Mouse (Mus musculus) liver, embryonic 13.5 days (tissue): Measurements from ENCODE around the gene Xdh. TPM values are rescaled to one million over a fixed set of nuclear protein-coding genes. Genes with fewer than 3 reads are reported as not detected.
"Not testable (repeated sequence)": the region's sequence is repeated elsewhere in the genome, so short reads cannot be mapped to it uniquely, and the experiment has no call there.

Source experiments
- ATAC-seq: fragments of 200-750 bp; cut with Nextera tagmentation; 2 replicates; pipeline ENCODE4 v1.8.0; 2017; ENCODE audit warnings: low read depth, mild to moderate bottlenecking, moderate number of reproducible peaks, moderate library complexity
- DNase-seq: peaks from one replicate; pipeline ENCODE4 v3.0.0; 2022
- H3K27ac ChIP-seq: fragments of 300-500 bp; sonication (generic); 2 replicates; pipeline ENCODE4 v1.5.1; 2015; ENCODE audit warnings: moderate library complexity, mild to moderate bottlenecking, inconsistent platforms
- H3K27me3 ChIP-seq: fragments of 300-500 bp; sonication (generic); 2 replicates; pipeline ENCODE4 v1.6.1; 2015; ENCODE audit warnings: mild to moderate bottlenecking, inconsistent platforms
- H3K36me3 ChIP-seq: fragments of 300-500 bp; sonication (generic); 2 replicates; pipeline ENCODE4 v1.6.1; 2015; ENCODE audit warnings: mild to moderate bottlenecking, inconsistent platforms
- H3K4me1 ChIP-seq: fragments of 300-500 bp; sonication (generic); replicated peaks from 2 replicates; pipeline ENCODE4 v1.6.1; 2015; ENCODE audit warnings: inconsistent platforms
- H3K4me2 ChIP-seq: fragments of 300-500 bp; sonication (generic); 2 replicates; pipeline ENCODE4 v1.6.1; 2015; ENCODE audit warnings: inconsistent platforms, mild to moderate bottlenecking, moderate library complexity
- H3K4me3 ChIP-seq: fragments of 300-500 bp; sonication (generic); replicated peaks from 2 replicates; pipeline ENCODE4 v1.5.1; 2015; ENCODE audit warnings: mild to moderate bottlenecking, inconsistent platforms
- H3K9ac ChIP-seq: fragments of 300-500 bp; sonication (generic); 2 replicates; pipeline ENCODE4 v1.6.1; 2015; ENCODE audit warnings: mild to moderate bottlenecking, inconsistent platforms
- H3K9me3 ChIP-seq: fragments of 300-500 bp; sonication (generic); replicated peaks from 2 replicates; pipeline ENCODE4 v1.6.1; 2016; ENCODE audit warnings: inconsistent platforms
- WGBS: fragments of 180-500 bp; shearing (Covaris S2); methylation state at CpG from one replicate; pipeline ENCODE4 v1.1.7; 2015; ENCODE audit not compliant: insufficient replicate concordance; 5-methylcytosine and 5-hydroxymethylcytosine counted together
- polyA plus RNA-seq: library from polyadenylated mRNA; unstranded; fragments of >200 nt; fragmentation: Nextera tagmentation; extraction: Ambion mirVana; gene quantifications from 2 replicates; pipeline ENCODE4 v1.2.1, GENCODE M21; 2015

The Xdh gene
- polyA plus RNA-seq, 1 experiment from 2014 or later, result 0.75 TPM

DNA sequence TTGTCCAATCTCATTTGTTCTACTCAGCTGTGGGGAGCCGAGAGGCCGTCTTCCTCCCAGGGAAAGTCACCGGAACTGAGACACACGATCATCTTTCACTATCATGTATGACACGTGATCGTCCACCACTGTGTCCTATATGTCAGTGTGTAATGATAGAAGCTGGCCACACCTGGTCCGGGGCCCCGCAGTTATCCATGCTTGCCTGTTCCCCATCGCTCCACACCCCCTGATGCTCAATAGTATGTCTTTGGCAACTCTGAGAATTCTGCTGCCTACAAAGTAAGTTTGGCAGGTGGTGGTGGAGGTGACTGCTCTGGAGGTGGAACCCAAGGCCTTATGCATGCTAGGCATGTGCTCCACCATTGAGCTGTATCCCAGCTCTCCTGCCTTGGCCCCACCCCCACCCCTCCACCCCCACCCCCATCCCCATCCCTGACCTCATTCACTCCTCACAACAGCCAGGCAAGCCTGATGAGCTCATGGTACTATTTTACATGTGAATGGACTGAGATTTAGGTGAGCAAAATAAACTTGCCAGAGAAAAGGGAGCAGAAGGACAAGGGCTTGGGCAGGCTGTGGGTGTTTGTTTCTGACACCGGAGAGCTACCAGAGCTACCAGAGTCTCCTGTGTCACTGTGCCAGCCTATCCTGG lies 70.6 kb downstream of the Xdh start:
- peaks cover 4% of the 10 kb centered on the region; the same call in 1 of the 2 replicates for H3K4me1 ChIP-seq
- no peaks in the 10 kb centered on the region for H3K36me3 ChIP-seq
- ATAC-seq (no peak), DNase-seq (no peak)
- no peaks in the 10 kb centered on the region for H3K27me3 ChIP-seq
- 79% methylated on average over 10 of the region's 10 CpGs for WGBS
- no peaks in the 10 kb centered on the region for H3K9me3 ChIP-seq
- H3K4me2 ChIP-seq, result no peak overlapping the region
- no peak overlapping the region for H3K27ac ChIP-seq
- H3K9ac ChIP-seq, result no peak overlapping the region
- no peak overlapping the region for H3K4me3 ChIP-seq

DNA sequence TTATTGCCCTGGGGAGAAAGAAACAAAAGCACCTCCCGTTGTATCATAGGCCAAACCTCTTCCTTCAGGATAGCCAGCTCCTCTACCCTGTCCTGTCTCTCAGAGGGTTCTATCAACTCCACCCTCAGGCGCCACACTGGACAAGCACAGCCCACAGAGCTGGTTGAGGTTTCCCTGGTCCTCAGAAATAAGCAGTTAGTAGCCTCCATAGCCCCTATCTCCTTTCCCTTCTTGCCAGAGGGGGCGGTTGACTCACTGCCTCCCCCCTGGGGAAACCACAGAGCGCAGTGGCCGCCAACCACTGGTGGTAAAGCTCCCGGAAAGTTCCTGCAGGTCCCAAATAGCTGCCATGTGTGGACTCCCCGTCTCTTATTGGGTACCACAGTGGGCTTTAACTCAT lies 74.3 kb downstream of the Xdh start:
- Histone ChIP-seq H3K9me3 (no peaks in the 10 kb centered on the region), H3K27ac (no peak overlapping the region), H3K27me3 (no peaks in the 10 kb centered on the region), H3K4me3 (no peak overlapping the region), H3K4me1 (no peaks in the 10 kb centered on the region), H3K4me2 (no peak overlapping the region), H3K36me3 (no peaks in the 10 kb centered on the region), H3K9ac (no peak overlapping the region)
- WGBS, result 48% methylated on average over 7 of the region's 7 CpGs
- ATAC-seq, result no peak
- DNase-seq, result no peak

DNA sequence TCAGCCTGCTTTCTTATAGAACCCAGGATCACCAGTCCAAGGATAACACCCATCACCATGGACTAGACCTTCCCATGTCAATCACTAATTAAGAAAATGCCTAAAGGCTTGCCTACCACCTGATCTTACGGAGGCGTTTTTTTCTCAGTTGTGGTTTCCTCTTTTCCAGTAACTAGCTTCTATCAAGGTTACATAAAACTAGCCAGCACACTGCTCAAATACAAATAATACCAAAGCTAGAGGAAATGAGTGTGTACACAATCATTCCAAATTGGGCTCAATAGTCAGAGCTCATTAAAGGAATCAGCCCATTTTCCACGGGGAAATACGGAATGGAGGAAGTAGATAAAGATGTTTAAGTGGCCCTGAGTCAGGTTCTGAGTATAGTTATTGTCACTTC lies 74.7 kb downstream of the Xdh start:
- no peak overlapping the region for H3K4me3 ChIP-seq
- no peak overlapping the region for H3K4me2 ChIP-seq
- no peaks in the 10 kb centered on the region for H3K9me3 ChIP-seq
- H3K9ac ChIP-seq, result no peak overlapping the region
- WGBS, result 34% methylated on average over 4 of the region's 4 CpGs
- no peaks in the 10 kb centered on the region for H3K27me3 ChIP-seq
- H3K4me1 ChIP-seq, result no peaks in the 10 kb centered on the region
- H3K27ac ChIP-seq, result no peak overlapping the region
- no peaks in the 10 kb centered on the region for H3K36me3 ChIP-seq
- no peak for ATAC-seq
- DNase-seq, result no peak

DNA sequence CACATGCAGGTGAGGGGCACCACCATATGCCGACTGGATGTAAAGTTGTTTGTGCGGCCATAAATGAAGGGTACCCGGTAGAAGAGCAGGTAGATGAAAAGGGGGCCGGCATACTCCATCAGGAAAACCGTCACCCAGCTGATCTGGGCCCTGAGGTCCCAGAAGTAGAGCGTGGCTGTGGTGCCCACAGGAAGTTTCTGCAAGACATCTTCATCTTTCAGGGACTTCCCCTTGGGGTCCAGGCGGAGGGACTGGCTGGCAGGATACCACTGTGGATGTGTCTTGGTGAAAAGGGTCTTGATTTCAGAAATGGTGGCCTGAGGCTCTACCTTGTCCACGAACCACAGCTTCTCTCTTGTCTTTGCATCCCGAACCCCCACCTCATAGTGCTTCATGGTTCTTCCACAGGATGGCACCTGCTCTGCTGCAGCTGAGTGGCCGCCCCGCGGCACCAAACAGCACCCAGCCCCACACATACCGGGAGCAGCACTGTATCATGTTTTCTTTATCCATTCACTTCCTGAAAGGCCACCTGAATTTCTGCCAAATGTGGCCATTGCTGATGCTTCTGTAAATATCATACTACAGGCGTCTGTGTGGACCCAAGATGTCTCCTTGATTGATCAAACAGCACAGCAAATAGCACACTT lies 78.9 kb downstream of the Xdh start:
- H3K36me3 ChIP-seq, result no peaks in the 10 kb centered on the region
- no peak overlapping the region for H3K4me3 ChIP-seq
- ATAC-seq, result no peak
- DNase-seq, result no peak
- no peak overlapping the region for H3K27ac ChIP-seq
- no peaks in the 10 kb centered on the region; the same call in 1 of the 2 replicates for H3K9me3 ChIP-seq
- H3K4me2 ChIP-seq, result no peak overlapping the region
- H3K27me3 ChIP-seq, result no peaks in the 10 kb centered on the region
- no peak overlapping the region for H3K9ac ChIP-seq
- WGBS, result 65% methylated on average over 14 of the region's 14 CpGs
- H3K4me1 ChIP-seq, result no peaks in the 10 kb centered on the region

DNA sequence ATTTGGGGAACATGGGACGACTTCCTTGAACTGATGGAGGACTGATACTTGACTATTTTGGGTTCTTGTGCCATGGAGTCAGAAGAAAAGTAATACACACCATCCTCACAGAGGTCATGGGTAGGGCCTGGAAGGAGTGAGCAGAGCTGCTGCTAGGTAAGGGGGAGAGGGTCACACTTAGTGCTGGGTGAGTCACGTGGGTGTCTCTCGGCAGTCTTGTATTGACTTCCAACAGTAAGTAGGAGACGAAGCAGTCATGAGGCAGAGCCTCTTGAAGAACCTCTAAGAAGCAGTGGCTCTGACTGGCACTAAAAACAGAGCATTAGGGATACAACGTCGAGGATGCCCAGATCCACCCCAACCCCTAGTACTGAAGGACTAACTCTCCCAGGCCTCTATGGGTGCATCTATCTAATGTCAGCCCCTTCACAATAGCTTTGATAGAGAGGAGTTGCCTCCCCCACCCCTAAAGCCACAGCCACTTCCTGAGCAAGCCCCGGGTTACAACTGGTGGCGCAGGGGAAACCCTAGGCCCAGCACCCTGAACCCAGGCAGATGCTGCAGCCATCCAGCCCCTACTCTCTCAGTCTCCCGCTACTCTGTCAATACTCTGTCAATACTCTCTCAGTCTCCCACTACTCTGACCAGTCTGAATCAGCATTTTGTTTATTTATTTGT lies 80.8 kb downstream of the Xdh start:
- no peak overlapping the region for H3K4me2 ChIP-seq
- H3K4me3 ChIP-seq, result no peak overlapping the region
- no peaks in the 10 kb centered on the region; the same call in 1 of the 2 replicates for H3K9me3 ChIP-seq
- no peaks in the 10 kb centered on the region for H3K27me3 ChIP-seq
- H3K4me1 ChIP-seq, result no peaks in the 10 kb centered on the region
- DNase-seq (no peak), ATAC-seq (no peak)
- WGBS, result 61% methylated on average over 9 of the region's 9 CpGs
- H3K9ac ChIP-seq, result no peak overlapping the region
- no peaks in the 10 kb centered on the region for H3K36me3 ChIP-seq
- no peak overlapping the region for H3K27ac ChIP-seq

DNA sequence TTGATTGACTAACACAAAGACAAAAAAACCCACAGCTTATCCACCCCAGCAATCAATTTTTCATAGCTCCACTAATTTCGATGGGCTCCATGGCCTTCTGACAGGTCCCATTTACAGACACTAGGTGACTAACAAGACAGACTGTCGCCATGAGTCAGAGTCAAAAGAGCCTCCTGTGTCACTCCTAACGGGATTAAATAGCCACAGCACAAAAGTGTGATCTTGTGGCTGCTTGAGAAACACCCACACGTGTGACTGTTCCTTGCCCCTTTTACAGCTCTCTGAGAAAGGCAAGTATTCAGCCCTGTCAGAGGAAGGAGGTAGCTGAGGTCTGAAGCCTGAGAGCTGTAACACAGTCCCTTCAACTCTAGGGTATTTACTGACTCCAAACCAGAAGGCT lies 96.3 kb downstream of the Xdh start:
- no peak for DNase-seq
- no peaks in the 10 kb centered on the region for H3K36me3 ChIP-seq
- ATAC-seq, result no peak

DNA sequence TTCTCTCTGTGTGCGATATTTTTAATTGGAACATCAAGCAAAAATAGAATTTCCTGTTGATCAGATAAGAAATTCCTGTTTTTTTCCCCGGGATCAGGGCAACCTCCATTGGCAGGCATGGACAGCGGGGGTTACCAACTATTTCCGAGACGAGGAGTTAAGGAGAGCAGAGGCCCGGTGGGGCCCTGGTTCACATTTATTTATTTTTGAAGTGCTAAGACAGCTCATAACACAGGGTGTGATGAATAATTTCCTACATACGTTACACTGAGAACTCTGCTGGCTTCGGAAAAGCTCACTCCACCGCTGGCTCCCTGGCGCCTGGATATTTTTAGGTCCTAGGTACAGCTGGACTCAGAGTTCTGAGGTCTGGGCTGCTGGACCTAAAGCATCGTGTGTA lies 97.0 kb downstream of the Xdh start:
- Histone ChIP-seq H3K4me2 (no peak overlapping the region), H3K27me3 (no peaks in the 10 kb centered on the region), H3K27ac (no peak overlapping the region), H3K36me3 (no peaks in the 10 kb centered on the region), H3K4me1 (no peaks in the 10 kb centered on the region), H3K9ac (no peak overlapping the region), H3K9me3 (0 out of 2 replicates have a peak, but pooled peaks cover 3% of the 10 kb centered on the region), H3K4me3 (no peak overlapping the region)
- no peak for DNase-seq
- 71% methylated on average over 11 of the region's 11 CpGs for WGBS
- ATAC-seq, result no peak

More for the DNA sequence above, 96.3 kb downstream of the Xdh start:
- 55% methylated on average over 4 of the region's 4 CpGs for WGBS
- H3K27ac ChIP-seq, result no peak overlapping the region
- H3K4me1 ChIP-seq, result no peaks in the 10 kb centered on the region
- no peak overlapping the region for H3K4me2 ChIP-seq
- 0 out of 2 replicates have a peak, but pooled peaks cover 3% of the 10 kb centered on the region for H3K9me3 ChIP-seq
- H3K4me3 ChIP-seq, result no peak overlapping the region
- H3K9ac ChIP-seq, result no peak overlapping the region
- no peaks in the 10 kb centered on the region for H3K27me3 ChIP-seq

DNA sequence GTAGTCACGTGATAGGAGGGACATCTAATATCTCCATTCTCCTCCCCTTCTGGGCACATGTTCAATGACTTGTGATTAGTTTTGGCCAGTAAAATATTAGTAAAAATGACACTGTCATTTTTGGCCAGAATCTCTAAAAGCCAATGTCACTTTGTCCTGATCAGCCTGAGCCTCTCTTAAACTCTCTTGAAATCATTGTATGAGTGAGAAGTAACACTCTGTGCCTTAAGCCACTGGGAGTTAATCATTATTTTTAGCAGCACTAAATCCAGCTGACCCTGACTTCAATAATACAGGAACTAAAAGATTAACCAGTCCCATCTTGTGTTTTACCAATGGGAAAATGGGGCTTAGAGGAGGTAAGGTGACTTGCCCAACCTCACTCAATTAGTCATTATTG lies 102.6 kb downstream of the Xdh start:
- H3K4me1 ChIP-seq, result no peaks in the 10 kb centered on the region
- no peak overlapping the region for H3K4me2 ChIP-seq
- H3K4me3 ChIP-seq, result no peak overlapping the region
- 61% methylated on average over 1 of the region's 1 CpGs for WGBS
- H3K9ac ChIP-seq, result no peak overlapping the region
- H3K36me3 ChIP-seq, result no peaks in the 10 kb centered on the region
- no peak overlapping the region for H3K27ac ChIP-seq
- DNase-seq (no peak), ATAC-seq (no peak)
- H3K9me3 ChIP-seq, result no peaks in the 10 kb centered on the region
- H3K27me3 ChIP-seq, result no peaks in the 10 kb centered on the region

DNA sequence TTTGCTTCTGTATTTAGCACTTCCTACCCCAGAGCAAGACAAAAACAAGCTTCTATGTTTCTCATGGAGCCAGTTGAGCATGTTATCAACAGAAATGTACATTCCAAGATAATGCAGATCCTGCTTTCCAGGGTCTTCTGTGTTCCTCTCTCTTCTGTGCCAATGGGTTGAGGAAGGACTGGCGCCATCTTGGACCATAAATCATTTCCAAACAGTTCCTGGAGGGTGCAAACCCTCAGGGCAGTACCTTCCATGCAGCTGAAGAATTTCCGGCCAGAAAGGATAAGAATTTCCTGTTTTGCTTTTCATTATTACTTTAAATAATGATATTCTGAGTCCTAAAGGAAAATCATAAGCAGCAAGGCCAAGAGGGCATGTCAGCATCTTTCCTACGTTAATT lies 104.4 kb downstream of the Xdh start:
- Histone ChIP-seq H3K27me3 (no peaks in the 10 kb centered on the region), H3K27ac (no peak overlapping the region), H3K9me3 (no peaks in the 10 kb centered on the region), H3K4me1 (no peaks in the 10 kb centered on the region), H3K36me3 (no peaks in the 10 kb centered on the region), H3K4me2 (no peak overlapping the region), H3K9ac (no peak overlapping the region), H3K4me3 (no peak overlapping the region)
- ATAC-seq, result 0 out of 2 replicates have a peak, but pooled peaks have one; percentile 34
- WGBS, result 35% methylated on average over 3 of the region's 3 CpGs
- DNase-seq, result no peak

DNA sequence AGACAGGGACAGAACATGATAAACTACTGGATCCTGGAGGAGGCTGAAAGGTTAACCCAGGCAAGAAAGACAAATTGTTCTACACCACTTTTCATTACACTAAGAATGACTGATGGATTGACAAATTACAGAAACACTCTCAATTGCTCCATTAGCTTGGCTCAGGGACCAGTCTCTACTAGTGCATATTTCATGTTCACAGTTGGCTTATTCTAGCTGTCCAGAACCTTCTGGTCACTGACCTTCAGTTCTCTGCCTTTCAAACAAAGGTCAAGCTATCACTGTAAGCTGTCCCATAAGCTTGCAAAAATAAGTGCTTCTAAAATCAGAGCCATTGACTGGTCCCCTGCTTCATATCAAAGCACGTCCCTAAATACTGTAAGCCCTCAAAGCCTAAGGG lies 107.0 kb downstream of the Xdh start:
- Histone ChIP-seq H3K27me3 (no peaks in the 10 kb centered on the region), H3K4me1 (no peaks in the 10 kb centered on the region), H3K36me3 (no peaks in the 10 kb centered on the region), H3K9me3 (no peaks in the 10 kb centered on the region), H3K27ac (no peak overlapping the region), H3K9ac (no peak overlapping the region), H3K4me3 (no peak overlapping the region), H3K4me2 (no peak overlapping the region)
- DNase-seq, result no peak
- 62% methylated on average over 1 of the region's 1 CpGs for WGBS
- ATAC-seq, result no peak

DNA sequence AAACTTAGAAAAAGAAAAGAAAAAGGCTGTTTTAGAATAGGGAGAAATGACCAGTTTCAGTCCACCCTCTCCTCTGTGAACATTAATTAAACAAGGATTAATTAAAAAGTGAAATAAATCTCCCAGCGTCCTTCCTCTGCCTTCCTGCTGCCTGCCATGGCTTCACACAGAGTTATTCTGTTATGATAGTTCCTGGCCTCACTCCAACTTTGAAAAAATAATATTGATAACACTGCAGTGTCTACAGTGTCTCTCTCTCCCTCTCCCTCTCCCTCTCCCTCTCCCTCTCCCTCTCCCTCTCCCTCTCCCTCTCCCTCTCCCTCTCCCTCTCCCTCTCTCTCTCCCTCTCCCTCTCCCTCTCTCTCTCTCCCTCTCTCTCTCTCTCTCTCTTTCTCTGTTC lies 110.1 kb downstream of the Xdh start:
- not testable (repeated sequence) for H3K4me3 ChIP-seq, DNase-seq, H3K36me3 ChIP-seq, H3K27me3 ChIP-seq, H3K27ac ChIP-seq, H3K4me1 ChIP-seq, ATAC-seq, H3K9me3 ChIP-seq, H3K9ac ChIP-seq, H3K4me2 ChIP-seq
- 53% methylated on average over 1 of the region's 1 CpGs for WGBS
